Mouse (Mus musculus) forebrain, embryonic 15.5 days (tissue): ENCODE data around the gene Foxo1. TPM values are rescaled to one million over a fixed set of nuclear protein-coding genes. Genes with fewer than 3 reads are reported as not detected.

Experiments
- ATAC-seq: fragments of 200-750 bp; cut with Nextera tagmentation; replicated peaks from 2 replicates; pipeline ENCODE4 v1.8.0; 2017; ENCODE audit warnings: mild to moderate bottlenecking, moderate TSS enrichment, moderate library complexity
- H3K27ac ChIP-seq: fragments of 300-500 bp; sonication (generic); replicated peaks from 2 replicates; pipeline ENCODE4 v1.5.1; 2015; ENCODE audit warnings: mild to moderate bottlenecking, inconsistent platforms
- H3K27me3 ChIP-seq: fragments of 300-500 bp; sonication (generic); 2 replicates; pipeline ENCODE4 v1.6.1; 2015; ENCODE audit warnings: inconsistent platforms
- H3K36me3 ChIP-seq: fragments of 300-500 bp; sonication (generic); 2 replicates; pipeline ENCODE4 v1.6.1; 2015; ENCODE audit warnings: mild to moderate bottlenecking, inconsistent platforms
- H3K4me1 ChIP-seq: fragments of 300-500 bp; sonication (generic); 2 replicates; pipeline ENCODE4 v1.6.1; 2015; ENCODE audit warnings: inconsistent platforms
- H3K4me2 ChIP-seq: fragments of 300-500 bp; sonication (generic); replicated peaks from 2 replicates; pipeline ENCODE4 v1.6.1; 2015; ENCODE audit warnings: mild to moderate bottlenecking, inconsistent platforms
- H3K4me3 ChIP-seq: fragments of 300-500 bp; sonication (generic); 2 replicates; pipeline ENCODE4 v1.5.1; 2015; ENCODE audit warnings: mild to moderate bottlenecking, inconsistent platforms
- H3K9ac ChIP-seq: fragments of 300-500 bp; sonication (generic); replicated peaks from 2 replicates; pipeline ENCODE4 v1.6.1; 2015; ENCODE audit warnings: mild to moderate bottlenecking, inconsistent platforms
- H3K9me3 ChIP-seq: fragments of 300-500 bp; sonication (generic); 2 replicates; pipeline ENCODE4 v1.6.1; 2016; ENCODE audit warnings: inconsistent platforms
- WGBS: fragments of 180-500 bp; shearing (Covaris S2); methylation state at CpG from one replicate; pipeline ENCODE4 v1.1.7; 2015; ENCODE audit warnings: mixed read lengths; 5-methylcytosine and 5-hydroxymethylcytosine counted together
- polyA plus RNA-seq: library from polyadenylated mRNA; unstranded; fragments of >200 nt; fragmentation: Nextera tagmentation; extraction: Ambion mirVana; gene quantifications from 2 replicates; pipeline ENCODE4 v1.2.1, GENCODE M21; 2015

The Foxo1 gene
- polyA plus RNA-seq, 1 experiment from 2014 or later: 3.8 TPM

DNA sequence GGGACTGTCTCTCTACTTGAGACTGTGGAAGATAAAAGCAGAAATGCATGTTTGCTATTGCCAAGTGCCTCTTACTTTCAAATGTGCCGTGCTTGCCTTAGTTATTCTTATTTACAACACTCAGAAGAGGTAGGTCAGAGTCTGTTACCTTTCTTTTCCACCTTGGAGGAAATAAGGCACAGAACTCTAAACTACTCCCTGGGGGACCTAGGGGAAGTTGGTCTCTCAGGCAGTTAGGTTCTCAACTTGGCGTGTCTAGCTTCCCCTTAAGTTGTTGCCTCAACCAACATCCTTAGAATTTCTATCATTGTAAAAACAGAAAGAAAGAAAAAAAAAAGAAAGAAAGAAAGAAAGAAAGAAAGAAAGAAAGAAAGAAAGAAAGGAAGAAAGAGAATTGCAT is 124.4 kb downstream of the Foxo1 start:
- Histone ChIP-seq H3K36me3 (no peaks in the 10 kb centered on the region), H3K4me1 (peaks cover 3% of the 10 kb centered on the region; the same call in 1 of the 2 replicates), H3K9ac (no peak overlapping the region), H3K4me2 (no peak overlapping the region), H3K27ac (no peak overlapping the region), H3K4me3 (no peak overlapping the region), H3K27me3 (no peaks in the 10 kb centered on the region), H3K9me3 (no peaks in the 10 kb centered on the region)
- ATAC-seq: no peak
- WGBS: 92% methylated on average over 2 of the region's 2 CpGs

DNA sequence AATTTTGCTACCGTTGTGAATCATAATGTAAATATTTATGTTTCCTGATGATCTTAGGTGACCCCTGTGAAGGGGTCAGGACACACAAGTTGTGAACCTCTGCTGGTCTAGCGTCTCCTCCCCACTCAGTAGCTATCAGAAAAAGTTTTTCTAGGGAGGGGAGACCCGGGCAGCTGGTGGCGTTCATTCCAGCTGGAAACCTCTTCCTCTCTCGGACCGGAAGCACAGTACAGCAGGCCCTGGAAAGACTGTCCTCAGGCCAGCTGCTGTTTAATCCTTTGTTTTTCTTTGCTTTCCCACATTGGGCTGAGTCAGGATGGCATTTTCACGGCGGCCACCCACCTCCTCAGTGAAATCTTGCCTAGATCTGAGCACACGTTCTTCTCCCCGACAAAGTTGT is 125.0 kb downstream of the Foxo1 start:
- H3K27me3 ChIP-seq: no peaks in the 10 kb centered on the region
- H3K27ac ChIP-seq: no peak overlapping the region
- H3K9ac ChIP-seq: no peak overlapping the region
- no peaks in the 10 kb centered on the region for H3K36me3 ChIP-seq
- H3K4me1 ChIP-seq: peaks cover 3% of the 10 kb centered on the region; the same call in 1 of the 2 replicates
- ATAC-seq: no peak
- no peak overlapping the region for H3K4me3 ChIP-seq
- H3K4me2 ChIP-seq: no peak overlapping the region
- H3K9me3 ChIP-seq: no peaks in the 10 kb centered on the region
- 86% methylated on average over 10 of the region's 10 CpGs for WGBS

DNA sequence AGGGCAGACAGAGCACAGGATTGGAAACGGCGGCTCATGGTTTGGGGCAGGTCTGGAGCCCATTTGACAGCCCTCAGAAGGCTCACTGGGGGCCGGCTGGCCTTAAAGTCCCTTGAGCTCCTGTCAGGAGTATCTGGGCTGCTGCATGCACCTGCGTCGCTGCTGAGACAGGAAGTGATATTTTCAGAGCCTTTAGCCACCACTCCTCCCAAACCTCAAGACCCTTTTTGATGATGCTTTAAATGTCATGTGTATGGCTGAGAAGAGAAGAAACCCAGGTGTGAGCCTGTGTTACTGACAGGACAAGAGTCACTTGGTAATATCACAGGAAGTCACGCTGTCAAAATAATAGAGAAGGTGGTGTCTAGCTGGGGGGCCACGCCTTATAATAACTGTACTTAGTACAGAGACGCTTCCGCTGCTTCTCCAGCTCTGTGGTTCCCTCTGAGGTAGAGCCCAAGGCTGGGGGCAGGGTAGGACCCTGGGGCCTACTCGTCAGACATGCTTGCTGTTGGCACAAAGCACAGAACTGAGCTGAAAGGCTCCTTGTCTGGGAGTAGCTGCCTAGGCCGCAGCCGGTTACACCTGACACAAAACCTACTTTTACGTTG is 128.1 kb downstream of the Foxo1 start:
- H3K4me2 ChIP-seq: no peak overlapping the region
- no peak overlapping the region for H3K27ac ChIP-seq
- H3K36me3 ChIP-seq: no peaks in the 10 kb centered on the region
- peaks cover 9% of the 10 kb centered on the region for H3K4me1 ChIP-seq
- H3K9me3 ChIP-seq: no peaks in the 10 kb centered on the region
- H3K4me3 ChIP-seq: no peak overlapping the region
- 89% methylated on average over 13 of the region's 13 CpGs for WGBS
- ATAC-seq: no peak
- no peak overlapping the region for H3K9ac ChIP-seq
- H3K27me3 ChIP-seq: no peaks in the 10 kb centered on the region

DNA sequence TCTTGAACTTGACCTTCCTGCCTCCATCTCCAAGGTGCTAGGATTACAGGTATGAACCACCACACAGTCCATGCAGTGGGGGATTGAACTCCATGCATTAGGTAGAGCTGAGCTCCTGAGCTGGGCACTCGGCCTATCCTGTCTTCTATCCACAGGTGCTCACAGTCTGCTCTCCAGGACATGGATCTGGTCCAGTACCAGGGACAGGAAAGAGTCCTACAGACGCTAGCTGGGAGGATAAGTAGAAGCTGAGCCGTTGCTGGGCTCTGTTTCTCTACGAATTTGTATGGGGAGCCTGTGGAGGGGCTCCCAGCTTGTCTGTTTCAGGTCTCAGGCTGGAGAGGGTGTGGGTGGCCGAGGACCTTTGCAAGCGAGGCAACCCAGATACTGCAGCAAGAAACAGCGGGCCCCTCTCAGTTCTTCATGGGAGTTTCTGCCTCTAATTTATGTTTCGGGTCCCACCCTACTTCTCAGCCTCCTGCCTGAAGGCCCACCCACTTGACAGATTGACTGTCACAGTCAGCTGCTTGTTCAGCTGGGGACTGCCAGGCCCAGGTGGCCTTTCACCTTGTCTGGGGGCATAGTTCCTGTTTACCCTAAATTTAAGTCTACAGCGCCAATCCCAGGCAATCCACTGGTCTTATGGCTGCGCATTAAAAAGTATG is 128.9 kb downstream of the Foxo1 start:
- no peak overlapping the region for H3K9ac ChIP-seq
- no peaks in the 10 kb centered on the region for H3K9me3 ChIP-seq
- no peak overlapping the region for H3K27ac ChIP-seq
- no peak overlapping the region for H3K4me3 ChIP-seq
- no peak for ATAC-seq
- WGBS: 84% methylated on average over 10 of the region's 10 CpGs
- H3K36me3 ChIP-seq: no peaks in the 10 kb centered on the region
- no peak overlapping the region for H3K4me2 ChIP-seq
- H3K4me1 ChIP-seq: peaks cover 12% of the 10 kb centered on the region
- no peaks in the 10 kb centered on the region for H3K27me3 ChIP-seq

DNA sequence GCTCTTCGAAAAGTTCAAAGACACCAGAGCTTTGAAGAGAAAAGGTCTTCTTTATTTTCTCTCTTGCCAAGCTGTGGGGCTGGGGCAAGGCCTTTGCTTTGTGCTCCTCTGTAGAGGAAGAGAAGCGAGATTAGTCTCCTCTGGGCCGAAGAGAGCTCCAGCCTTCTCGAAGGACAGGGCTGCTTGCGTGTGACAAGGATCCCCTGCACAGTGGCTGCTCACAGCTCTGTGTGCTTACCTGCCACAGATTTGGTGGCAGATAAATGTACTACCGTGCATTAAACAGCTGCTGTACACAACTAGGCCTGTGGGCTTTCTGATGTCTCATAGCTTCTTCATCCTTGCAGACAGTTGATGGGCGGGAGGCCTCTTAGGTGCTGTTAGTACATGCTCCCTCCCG is 129.8 kb downstream of the Foxo1 start:
- Histone ChIP-seq H3K27me3 (no peaks in the 10 kb centered on the region), H3K36me3 (no peaks in the 10 kb centered on the region), H3K27ac (no peak overlapping the region), H3K4me3 (no peak overlapping the region), H3K9me3 (no peaks in the 10 kb centered on the region), H3K9ac (no peak overlapping the region), H3K4me1 (peaks cover 12% of the 10 kb centered on the region), H3K4me2 (no peak overlapping the region)
- ATAC-seq: no peak
- 76% methylated on average over 8 of the region's 8 CpGs for WGBS

DNA sequence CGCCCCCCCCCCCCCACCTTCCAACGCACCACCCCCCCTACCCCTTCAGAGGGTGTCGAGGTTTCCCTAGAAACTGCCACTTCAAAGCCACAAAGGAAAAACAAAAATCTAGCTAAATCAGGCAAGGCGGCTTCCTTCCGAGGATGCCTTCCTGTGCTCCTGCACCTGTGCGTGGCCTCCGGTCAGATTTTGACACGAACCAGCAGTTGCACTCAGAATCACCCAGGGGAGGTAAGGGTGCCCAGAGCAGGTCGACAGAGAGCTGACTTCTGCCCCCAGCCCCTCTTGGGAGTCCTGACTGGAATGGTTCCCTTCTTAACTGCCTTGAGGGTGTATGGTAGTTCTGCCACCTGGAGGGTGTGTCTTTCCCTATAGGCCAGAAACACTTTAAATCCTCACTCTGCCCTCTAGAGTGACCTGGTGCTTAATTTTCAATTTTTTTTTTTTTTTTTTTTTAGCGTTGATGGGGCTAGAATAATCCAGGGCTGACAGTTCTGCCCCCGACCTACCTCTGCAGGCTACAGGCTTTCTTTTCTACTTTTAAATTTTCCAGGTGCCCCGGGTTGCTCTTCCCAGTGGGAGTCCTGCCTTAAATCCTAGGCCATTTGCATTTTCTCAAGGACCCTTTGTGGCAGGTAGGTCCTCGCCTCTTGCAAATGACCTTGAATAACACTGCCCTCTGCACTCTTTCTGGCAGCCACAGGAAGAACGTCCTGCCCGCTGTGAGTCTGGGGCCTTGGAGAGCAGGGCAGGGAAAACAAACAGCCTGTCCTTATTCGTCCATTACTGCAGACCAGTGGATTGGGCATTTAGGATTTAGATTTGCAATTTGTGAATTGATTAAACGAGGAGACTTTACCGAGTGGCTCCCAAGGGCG is 132.4 kb downstream of the Foxo1 start:
- Histone ChIP-seq H3K4me1 (peaks cover 12% of the 10 kb centered on the region), H3K4me3 (peak overlapping the region; percentile 34; the same call in 1 of the 2 replicates), H3K36me3 (no peaks in the 10 kb centered on the region), H3K27ac (0 out of 2 replicates have a peak overlapping the region, but pooled peaks have one; percentile 0), H3K27me3 (no peaks in the 10 kb centered on the region), H3K9me3 (no peaks in the 10 kb centered on the region), H3K9ac (no peak overlapping the region; the same call in 1 of the 2 replicates), H3K4me2 (peak overlapping the region; percentile 64)
- ATAC-seq: 0 out of 2 replicates have a peak, but pooled peaks have one; percentile 20
- 19% methylated on average over 19 of the region's 19 CpGs for WGBS

GRCm38 (mm10) chr3:52401162-52401928 is 133.2 kb downstream of the Foxo1 start:
- Histone ChIP-seq H3K4me1 (peaks cover 12% of the 10 kb centered on the region), H3K27ac (0 out of 2 replicates have a peak overlapping the region, but pooled peaks have one; percentile 0), H3K9me3 (no peaks in the 10 kb centered on the region), H3K9ac (peak overlapping the region; percentile 44), H3K36me3 (no peaks in the 10 kb centered on the region), H3K4me3 (peak overlapping the region; percentile 34), H3K4me2 (peak overlapping the region; percentile 64), H3K27me3 (no peaks in the 10 kb centered on the region)
- WGBS: 1% methylated on average over 26 of the region's 26 CpGs
- peak; percentile 88 for ATAC-seq

Other genes with a start within 250 kb of the Foxo1 start
- 4.9 and 5.3 TPM in 2 replicates for gene Maml3, start 163.3 kb upstream of the Foxo1 start, polyA plus RNA-seq